8 mouse cellular contexts compared by ENCODE assay signal in genomic region chr11:85234363-85234989, GRCm38 (mm10). TPM values are rescaled to one million over a fixed set of nuclear protein-coding genes. Genes with fewer than 3 reads are reported as not detected.
DNase-seq lines count a peak whose midpoint lies in the region; ATAC-seq lines count a peak whose summit lies in the region.

No protein-coding gene starts in this region.

- peaks cover 2 to 10% of the 10 kb centered on the region in 2 experiments; a peak in 1 of 4 replicates for H3K4me1 ChIP-seq in heart, embryonic 14.5 days (ENCODE audit: control insufficient read depth in 2 of 2, insufficient read depth in 2 of 2, low read length in 2 of 2)
- peaks cover 25% of the 10 kb centered on the region for H3K4me1 ChIP-seq in liver, embryonic 13.5 days (replicated peaks)
- H3K4me1 ChIP-seq in stomach, embryonic 16.5 days (ENCODE audit: control insufficient read depth, insufficient read depth, low read length), result peaks cover 9% of the 10 kb centered on the region

- H3K27me3 ChIP-seq in heart, embryonic 14.5 days (ENCODE audit: control insufficient read depth, insufficient read depth, low read length), result no peaks in the 10 kb centered on the region
- no peaks in the 10 kb centered on the region for H3K27me3 ChIP-seq in liver, embryonic 13.5 days
- no peaks in the 10 kb centered on the region for H3K27me3 ChIP-seq in stomach, embryonic 16.5 days (ENCODE audit: control insufficient read depth, insufficient read depth, low read length)

- H3K27ac ChIP-seq in heart, embryonic 14.5 days (replicated peaks in 1 of 2; ENCODE audit: control insufficient read depth in 1 of 2, insufficient read depth in 1 of 2, low read depth in 2 of 2, low read length in 2 of 2), result peak overlapping the region; percentile 97 to 99
- H3K27ac ChIP-seq in liver, embryonic 13.5 days, result peak overlapping the region; percentile 92
- H3K27ac ChIP-seq in stomach, embryonic 16.5 days (ENCODE audit: low read length), result peak overlapping the region; percentile 99

- peak; percentile 85 for ATAC-seq in heart, embryonic 14.5 days (ENCODE audit: insufficient number of reproducible peaks, insufficient read depth, low FRiP score, low read depth)
- peak; percentile 95 for ATAC-seq in liver, embryonic 13.5 days (ENCODE audit: low read depth)
- peak; percentile 92 for ATAC-seq in stomach, embryonic 16.5 days (ENCODE audit: insufficient read depth, low FRiP score)

- WGBS in heart, embryonic 14.5 days, result under 1% methylated on average over 70 of the region's 70 CpGs
- WGBS in liver, embryonic 13.5 days (ENCODE audit: insufficient replicate concordance), result under 1% methylated on average over 70 of the region's 70 CpGs
- WGBS in stomach, embryonic 16.5 days, result under 1% methylated on average over 70 of the region's 70 CpGs

- H3K9ac ChIP-seq in heart, embryonic 14.5 days (ENCODE audit: low read length), result peak overlapping the region; percentile 98
- H3K9ac ChIP-seq in liver, embryonic 13.5 days, result peak overlapping the region; percentile 92
- peak overlapping the region; percentile 89 for H3K9ac ChIP-seq in stomach, embryonic 16.5 days (ENCODE audit: low read length)

- peaks cover 14% of the 10 kb centered on the region; the same call in 1 of the 2 replicates for H3K36me3 ChIP-seq in heart, embryonic 14.5 days (ENCODE audit: control insufficient read depth, insufficient read depth, low read length)
- H3K36me3 ChIP-seq in liver, embryonic 13.5 days, result peaks cover 19% of the 10 kb centered on the region
- no peaks in the 10 kb centered on the region for H3K36me3 ChIP-seq in stomach, embryonic 16.5 days (ENCODE audit: control insufficient read depth, insufficient read depth, low read length)

- H3K9me3 ChIP-seq in heart, embryonic 14.5 days (ENCODE audit: control insufficient read depth, low read length), result no peaks in the 10 kb centered on the region
- H3K9me3 ChIP-seq in liver, embryonic 13.5 days (replicated peaks), result no peaks in the 10 kb centered on the region
- H3K9me3 ChIP-seq in stomach, embryonic 16.5 days (replicated peaks; ENCODE audit: control insufficient read depth, low read length), result no peaks in the 10 kb centered on the region

- peak; percentile 94 for DNase-seq in CD4-positive, CD25-positive, alpha-beta regulatory T cell, adult 2 months (ENCODE audit: low read depth, low spot score)
- peak; percentile 75 for DNase-seq in brain, embryonic 18.5 days (ENCODE audit: low read depth, low spot score)
- DNase-seq in fibroblast of lung, adult 2 months (ENCODE audit: low read depth), result peak; percentile 58
- DNase-seq in kidney, postnatal 14 days, result peak; percentile 91
- DNase-seq in liver, embryonic 13.5 days, result peak; percentile 82
- DNase-seq in natural killer cell, adult 2 months (ENCODE audit: low spot score in 2 of 2), result peak; percentile 73 to 83

- H3K4me2 ChIP-seq in heart, embryonic 14.5 days (ENCODE audit: low read length), result peak overlapping the region; percentile 93
- H3K4me2 ChIP-seq in liver, embryonic 13.5 days, result peak overlapping the region; percentile 78
- peak overlapping the region; percentile 86 for H3K4me2 ChIP-seq in stomach, embryonic 16.5 days (ENCODE audit: low read depth, low read length)

- peak overlapping the region; percentile 67 to 99 for H3K4me3 ChIP-seq in heart, embryonic 14.5 days (ENCODE audit: control insufficient read depth in 1 of 2, insufficient read depth in 1 of 2, low read depth in 1 of 2, low read length in 2 of 2)
- H3K4me3 ChIP-seq in liver, embryonic 13.5 days (replicated peaks), result peak overlapping the region; percentile 92
- peak overlapping the region; percentile 79 for H3K4me3 ChIP-seq in stomach, embryonic 16.5 days (replicated peaks; ENCODE audit: low read length)

RNA-seq across cellular contexts. Expression of gene Appbp2, which starts 0.5 kb away (rescaled TPM):
- 47.4 and 50.2 TPM in 2 replicates for polyA plus RNA-seq in heart, embryonic 14.5 days (2014; fragmentation: Nextera tagmentation; extraction: Ambion mirVana)
- 15.7 and 17.7 TPM in 2 replicates for polyA plus RNA-seq in liver, embryonic 13.5 days (2015; fragmentation: Nextera tagmentation; extraction: Ambion mirVana)
- 33.4 and 34.1 TPM in 2 replicates for polyA plus RNA-seq in stomach, embryonic 16.5 days (2015; fragmentation: Nextera tagmentation; extraction: Ambion mirVana)

Comparison
In these comparisons a context has a peak if more than half of its experiments do, and no peak if none do; other contexts are left out.
1. Peak in every context shown above with its lines: DNase-seq, ATAC-seq, H3K4me3 ChIP-seq and H3K27ac ChIP-seq.